Mouse (Mus musculus) spleen, embryonic (tissue): ENCODE data around the gene Lrrc49.

Experiments
- CTCF ChIA-PET: fragments of 350-600 bp; sonication (Branson Sonifier 250); formaldehyde crosslinking; loops from one replicate; lab custom pipeline; 2022; lab: Charles Lee

Gene Lrrc49

GRCm38 (mm10) chr9:60676429-60676828, 11.5 kb downstream of the Lrrc49 start:
- CTCF ChIA-PET: no interaction called here

- CTCF ChIA-PET: no interaction called here
Observed at GRCm38 (mm10) chr9:60674780-60675179, 13.2 kb downstream of the Lrrc49 start.

GRCm38 (mm10) chr9:60672568-60672967, 15.4 kb downstream of the Lrrc49 start:
- CTCF ChIA-PET: no interaction called here

- CTCF ChIA-PET: interaction anchor here (1.3 kb wide), 1 partner anchor 20 kb away, joined by 3 read pairs; no protein-coding TSS in a partner anchor
Observed at GRCm38 (mm10) chr9:60668886-60669285, 19.1 kb downstream of the Lrrc49 start.

- CTCF ChIA-PET: no interaction called here
Observed at GRCm38 (mm10) chr9:60665535-60665934, 22.4 kb downstream of the Lrrc49 start.

- CTCF ChIA-PET: no interaction called here
Observed at GRCm38 (mm10) chr9:60664866-60665265, 23.1 kb downstream of the Lrrc49 start.

GRCm38 (mm10) chr9:60664385-60664784, 23.6 kb downstream of the Lrrc49 start:
- CTCF ChIA-PET: no interaction called here

GRCm38 (mm10) chr9:60662936-60663335, 25.0 kb downstream of the Lrrc49 start:
- CTCF ChIA-PET: no interaction called here

GRCm38 (mm10) chr9:60653582-60653981, 34.4 kb downstream of the Lrrc49 start:
- CTCF ChIA-PET: no interaction called here

- CTCF ChIA-PET: interaction anchor here (0.6 kb wide), 1 partner anchor 367 kb away, joined by 7 read pairs; no protein-coding TSS in a partner anchor
Observed at GRCm38 (mm10) chr9:60653137-60653536, 34.8 kb downstream of the Lrrc49 start.

GRCm38 (mm10) chr9:60650277-60650676, 37.7 kb downstream of the Lrrc49 start:
- CTCF ChIA-PET: no interaction called here

GRCm38 (mm10) chr9:60648981-60649975, 38.7 kb downstream of the Lrrc49 start:
- CTCF ChIA-PET: interaction anchor here (0.9 kb wide), 1 partner anchor 20 kb away, joined by 3 read pairs; no protein-coding TSS in a partner anchor

GRCm38 (mm10) chr9:60633601-60634000, 54.4 kb downstream of the Lrrc49 start:
- CTCF ChIA-PET: no interaction called here

GRCm38 (mm10) chr9:60626311-60626791, 61.6 kb downstream of the Lrrc49 start:
- CTCF ChIA-PET: no interaction called here

GRCm38 (mm10) chr9:60625895-60626294, 62.1 kb downstream of the Lrrc49 start:
- CTCF ChIA-PET: no interaction called here

GRCm38 (mm10) chr9:60616946-60617345, 71.0 kb downstream of the Lrrc49 start:
- CTCF ChIA-PET: no interaction called here

- CTCF ChIA-PET: no interaction called here
Observed at GRCm38 (mm10) chr9:60616359-60616758, 71.6 kb downstream of the Lrrc49 start.

- CTCF ChIA-PET: no interaction called here
Observed at GRCm38 (mm10) chr9:60612260-60612659, 75.7 kb downstream of the Lrrc49 start.

- CTCF ChIA-PET: no interaction called here
Observed at GRCm38 (mm10) chr9:60610194-60610593, 77.8 kb downstream of the Lrrc49 start.

GRCm38 (mm10) chr9:60608857-60609256, 79.1 kb downstream of the Lrrc49 start:
- CTCF ChIA-PET: interaction anchor here (0.6 kb wide), 1 partner anchor 72 kb away, joined by 5 read pairs; no protein-coding TSS in a partner anchor

- CTCF ChIA-PET: no interaction called here
Observed at GRCm38 (mm10) chr9:60608086-60608485, 79.9 kb downstream of the Lrrc49 start.

GRCm38 (mm10) chr9:60604971-60605370, 83.0 kb downstream of the Lrrc49 start:
- CTCF ChIA-PET: no interaction called here

- CTCF ChIA-PET: no interaction called here
Observed at GRCm38 (mm10) chr9:60601936-60602335, 86.0 kb downstream of the Lrrc49 start.
